Mouse (Mus musculus) midbrain, embryonic 16.5 days (tissue): Measurements from ENCODE around the gene Ptprg. TPM values are rescaled to one million over a fixed set of nuclear protein-coding genes. Genes with fewer than 3 reads are reported as not detected.
"Not testable (repeated sequence)": the region's sequence is repeated elsewhere in the genome, so short reads cannot be mapped to it uniquely, and the experiment has no call there.

Experiments used
- ATAC-seq: fragments of 200-750 bp; cut with Nextera tagmentation; 2 replicates; pipeline ENCODE4 v1.8.0; 2017; ENCODE audit warnings: moderate TSS enrichment
- H3K27ac ChIP-seq: fragments of 300-500 bp; sonication (generic); 2 replicates; pipeline ENCODE4 v1.5.1; 2014; ENCODE audit warnings: mild to moderate bottlenecking, low read length, mixed read lengths
- H3K27me3 ChIP-seq: fragments of 300-500 bp; sonication (generic); 2 replicates; pipeline ENCODE4 v1.6.1; 2014; ENCODE audit warnings: low read depth, low read length, mixed read lengths; ENCODE audit not compliant: control insufficient read depth, insufficient read depth
- H3K36me3 ChIP-seq: fragments of 300-500 bp; sonication (generic); 2 replicates; pipeline ENCODE4 v1.6.1; 2014; ENCODE audit warnings: mild to moderate bottlenecking, low read length, moderate library complexity, mixed read lengths; ENCODE audit not compliant: control insufficient read depth, insufficient read depth
- H3K4me1 ChIP-seq: fragments of 300-500 bp; sonication (generic); 2 replicates; pipeline ENCODE4 v1.6.1; 2014; ENCODE audit warnings: mild to moderate bottlenecking, low read length, mixed read lengths; ENCODE audit not compliant: control insufficient read depth, insufficient read depth
- H3K4me2 ChIP-seq: fragments of 300-500 bp; sonication (generic); 2 replicates; pipeline ENCODE4 v1.6.1; 2014; ENCODE audit warnings: mild to moderate bottlenecking, low read length, mixed read lengths
- H3K4me3 ChIP-seq: fragments of 300-500 bp; sonication (generic); 2 replicates; pipeline ENCODE4 v1.5.1; 2014; ENCODE audit warnings: low read depth, mild to moderate bottlenecking, low read length, moderate library complexity, mixed read lengths
- H3K9ac ChIP-seq: fragments of 300-500 bp; sonication (generic); 2 replicates; pipeline ENCODE4 v1.6.1; 2014; ENCODE audit warnings: low read depth, low read length, mixed read lengths
- H3K9me3 ChIP-seq: fragments of 300-500 bp; sonication (generic); replicated peaks from 2 replicates; pipeline ENCODE4 v1.6.1; 2014; ENCODE audit warnings: mild to moderate bottlenecking, low read length, mixed read lengths; ENCODE audit not compliant: control insufficient read depth, poor library complexity, severe bottlenecking
- WGBS: fragments of 180-500 bp; shearing (Covaris S2); extraction: QIAGEN DNeasy Blood & Tissue Kit; methylation state at CpG from one replicate; pipeline ENCODE4 v1.1.7; 2014; 5-methylcytosine and 5-hydroxymethylcytosine counted together
- polyA plus RNA-seq: library from polyadenylated mRNA; unstranded; fragments of >200 nt; fragmentation: Nextera tagmentation; extraction: Ambion mirVana; gene quantifications from 2 replicates; pipeline ENCODE4 v1.2.1, GENCODE M21; 2015

Gene Ptprg
- polyA plus RNA-seq, 1 experiment from 2014 or later: 37.6 TPM

- no peak for ATAC-seq
- WGBS: 70% methylated on average over 6 of the region's 6 CpGs
- H3K9ac ChIP-seq: no peak overlapping the region
- no peaks in the 10 kb centered on the region for H3K9me3 ChIP-seq
- no peaks in the 10 kb centered on the region for H3K27me3 ChIP-seq
- no peak overlapping the region for H3K4me2 ChIP-seq
- H3K4me3 ChIP-seq: no peak overlapping the region
- no peaks in the 10 kb centered on the region for H3K4me1 ChIP-seq
- H3K27ac ChIP-seq: no peak overlapping the region
- H3K36me3 ChIP-seq: no peaks in the 10 kb centered on the region
Measured at GRCm38 (mm10) chr14:11955020-11955882, 401.9 kb downstream of the Ptprg start.

- WGBS: 61% methylated on average over 15 of the region's 15 CpGs
- ATAC-seq: peak; percentile 66
- no peaks in the 10 kb centered on the region for H3K27me3 ChIP-seq
- no peak overlapping the region for H3K4me3 ChIP-seq
- no peaks in the 10 kb centered on the region for H3K9me3 ChIP-seq
- H3K27ac ChIP-seq: no peak overlapping the region
- H3K4me1 ChIP-seq: no peaks in the 10 kb centered on the region
- H3K4me2 ChIP-seq: no peak overlapping the region
- no peaks in the 10 kb centered on the region for H3K36me3 ChIP-seq
- no peak overlapping the region for H3K9ac ChIP-seq
Measured at GRCm38 (mm10) chr14:11960269-11961121, 407.2 kb downstream of the Ptprg start.

- Histone ChIP-seq H3K27me3 (no peaks in the 10 kb centered on the region), H3K9me3 (no peaks in the 10 kb centered on the region), H3K4me3 (no peak overlapping the region), H3K4me2 (no peak overlapping the region), H3K9ac (no peak overlapping the region), H3K36me3 (no peaks in the 10 kb centered on the region), H3K27ac (no peak overlapping the region), H3K4me1 (no peaks in the 10 kb centered on the region)
- 90% methylated on average over 5 of the region's 5 CpGs for WGBS
- no peak for ATAC-seq
Measured at GRCm38 (mm10) chr14:11962101-11962500, 408.8 kb downstream of the Ptprg start.

GRCm38 (mm10) chr14:11962561-11962960, 409.2 kb downstream of the Ptprg start:
- no peaks in the 10 kb centered on the region for H3K36me3 ChIP-seq
- ATAC-seq: no peak
- no peak overlapping the region for H3K4me3 ChIP-seq
- no peaks in the 10 kb centered on the region for H3K4me1 ChIP-seq
- no peak overlapping the region for H3K27ac ChIP-seq
- H3K9me3 ChIP-seq: no peaks in the 10 kb centered on the region
- WGBS: 86% methylated on average over 8 of the region's 8 CpGs
- no peak overlapping the region for H3K4me2 ChIP-seq
- H3K27me3 ChIP-seq: no peaks in the 10 kb centered on the region
- H3K9ac ChIP-seq: no peak overlapping the region

- Histone ChIP-seq H3K4me2 (no peak overlapping the region), H3K27me3 (no peaks in the 10 kb centered on the region), H3K36me3 (no peaks in the 10 kb centered on the region), H3K4me1 (no peaks in the 10 kb centered on the region), H3K9ac (no peak overlapping the region), H3K9me3 (no peaks in the 10 kb centered on the region), H3K4me3 (no peak overlapping the region), H3K27ac (no peak overlapping the region)
- ATAC-seq: no peak
- WGBS: 95% methylated on average over 10 of the region's 10 CpGs
Measured at GRCm38 (mm10) chr14:11963791-11964190, 410.5 kb downstream of the Ptprg start.

- not testable (repeated sequence) for H3K36me3 ChIP-seq, H3K4me2 ChIP-seq, H3K9me3 ChIP-seq, H3K4me1 ChIP-seq, ATAC-seq, H3K9ac ChIP-seq, H3K27ac ChIP-seq, H3K27me3 ChIP-seq, H3K4me3 ChIP-seq
- WGBS: 75% methylated on average over 1 of the region's 1 CpGs
Measured at GRCm38 (mm10) chr14:11964326-11964725, 411.0 kb downstream of the Ptprg start.

GRCm38 (mm10) chr14:11965878-11966277, 412.5 kb downstream of the Ptprg start:
- Histone ChIP-seq H3K9me3 (no peaks in the 10 kb centered on the region), H3K36me3 (no peaks in the 10 kb centered on the region), H3K27me3 (no peaks in the 10 kb centered on the region), H3K4me2 (no peak overlapping the region), H3K4me3 (no peak overlapping the region), H3K4me1 (no peaks in the 10 kb centered on the region), H3K9ac (no peak overlapping the region), H3K27ac (no peak overlapping the region)
- no peak for ATAC-seq
- WGBS: 46% methylated on average over 5 of the region's 5 CpGs

GRCm38 (mm10) chr14:11981764-11982163, 428.4 kb downstream of the Ptprg start:
- no peak for ATAC-seq
- WGBS: 89% methylated on average over 4 of the region's 4 CpGs
- no peak overlapping the region for H3K27ac ChIP-seq

GRCm38 (mm10) chr14:11983031-11983430, 429.7 kb downstream of the Ptprg start:
- Histone ChIP-seq H3K27me3 (no peaks in the 10 kb centered on the region), H3K36me3 (no peaks in the 10 kb centered on the region), H3K4me2 (no peak overlapping the region), H3K9me3 (no peaks in the 10 kb centered on the region), H3K4me1 (peaks cover 13% of the 10 kb centered on the region; the same call in 1 of the 2 replicates), H3K4me3 (no peak overlapping the region), H3K9ac (no peak overlapping the region), H3K27ac (peak overlapping the region; percentile 29; the same call in 1 of the 2 replicates)
- 45% methylated on average over 9 of the region's 9 CpGs for WGBS
- peak; percentile 82 for ATAC-seq

More at GRCm38 (mm10) chr14:11981764-11982163, 428.4 kb downstream of the Ptprg start:
- no peaks in the 10 kb centered on the region for H3K9me3 ChIP-seq
- H3K4me3 ChIP-seq: no peak overlapping the region
- H3K4me2 ChIP-seq: no peak overlapping the region
- H3K27me3 ChIP-seq: no peaks in the 10 kb centered on the region
- no peaks in the 10 kb centered on the region for H3K36me3 ChIP-seq
- H3K9ac ChIP-seq: no peak overlapping the region
- peaks cover 13% of the 10 kb centered on the region; the same call in 1 of the 2 replicates for H3K4me1 ChIP-seq
